Mouse (Mus musculus) adrenal gland, postnatal 36 days (tissue): Measurements from ENCODE around the gene Hmg20a. TPM values are rescaled to one million over a fixed set of nuclear protein-coding genes. Genes with fewer than 3 reads are reported as not detected.

Source experiments
- DNase-seq, 2 experiments: peaks; one replicate each; pipeline ENCODE4 v3.0.0; 2021; ENCODE audit warnings: mixed read lengths in 1 of 2
- total RNA-seq, 2 experiments: library from RNA; stranded (reverse); gene quantifications; 2 replicates each; pipeline ENCODE4 v1.2.3; 2021

Gene Hmg20a
- total RNA-seq, 2 experiments from 2014 or later: 37.8 to 38.6 TPM

DNA sequence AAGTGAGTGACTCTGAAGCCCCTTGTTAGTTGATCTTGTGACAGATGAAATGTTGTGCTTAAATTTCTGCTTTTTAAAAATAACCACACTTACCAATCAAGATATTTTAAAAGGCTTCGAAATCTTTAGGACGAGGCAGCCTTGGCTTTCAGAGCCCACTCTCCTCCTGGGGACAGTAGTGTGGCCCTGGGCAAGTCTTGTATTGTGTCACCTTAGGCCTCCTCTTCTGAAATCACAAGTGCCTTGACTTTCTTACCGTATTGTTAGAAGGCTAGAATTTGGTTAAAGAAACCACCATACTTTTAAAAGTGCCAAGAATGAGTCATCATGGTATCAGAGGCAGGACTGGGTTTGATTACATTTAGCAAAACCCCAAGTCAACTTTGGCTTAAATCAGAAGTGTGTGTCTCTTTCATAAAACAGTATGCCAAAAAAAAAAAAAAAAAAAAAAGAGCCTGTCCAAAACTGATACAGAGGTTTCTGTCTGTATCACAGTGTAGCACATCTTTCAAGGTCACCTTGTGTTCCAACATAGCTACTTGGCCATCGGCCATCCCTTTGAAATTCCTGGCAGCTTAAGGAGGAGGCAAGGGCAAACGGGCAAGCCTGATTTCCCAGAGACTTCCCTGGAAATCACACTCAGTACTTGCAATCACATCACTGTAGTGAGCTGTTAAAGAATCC is 78.9 kb downstream of the Hmg20a start:
- DNase-seq: peak; percentile 88 to 90

GRCm38 (mm10) chr9:56499324-56500067 is 81.1 kb downstream of the Hmg20a start:
- DNase-seq: no peak

GRCm38 (mm10) chr9:56500893-56501590 is 82.6 kb downstream of the Hmg20a start:
- DNase-seq: no peak

GRCm38 (mm10) chr9:56501721-56502542 is 83.5 kb downstream of the Hmg20a start:
- DNase-seq: peak; percentile 53 to 66

DNA sequence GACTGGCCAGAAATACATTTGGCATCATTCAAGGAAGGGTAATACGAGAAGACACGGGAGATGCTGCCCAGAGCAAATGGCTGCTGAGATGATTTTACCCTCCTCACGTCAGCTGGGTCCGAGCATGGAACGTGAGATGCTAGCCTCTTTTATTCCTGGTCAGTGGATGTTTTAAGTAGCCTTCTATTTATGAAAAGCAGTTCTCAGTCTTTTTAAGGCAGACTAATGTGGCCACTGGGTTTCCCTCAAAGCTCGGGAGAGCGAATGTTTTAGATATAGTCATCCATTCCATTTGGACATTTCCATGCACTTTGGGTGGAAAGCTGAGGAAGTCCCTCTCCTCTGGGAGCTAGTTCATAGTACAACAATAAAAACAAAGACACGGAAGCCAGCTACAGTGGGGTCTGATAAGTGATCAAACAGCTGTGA is 84.1 kb downstream of the Hmg20a start:
- DNase-seq: no peak

GRCm38 (mm10) chr9:56503621-56504500 is 85.5 kb downstream of the Hmg20a start:
- no peak for DNase-seq

GRCm38 (mm10) chr9:56504511-56504910 is 86.1 kb downstream of the Hmg20a start:
- no peak for DNase-seq

GRCm38 (mm10) chr9:56505083-56505792 is 86.8 kb downstream of the Hmg20a start:
- DNase-seq: peak; percentile 64 to 67

GRCm38 (mm10) chr9:56505793-56506755 is 87.7 kb downstream of the Hmg20a start:
- peak; percentile 93 to 95 for DNase-seq

- DNase-seq: peak; percentile 35 to 48
Observed at GRCm38 (mm10) chr9:56506931-56507681, 88.7 kb downstream of the Hmg20a start.

GRCm38 (mm10) chr9:56507682-56508061 is 89.3 kb downstream of the Hmg20a start:
- DNase-seq: no peak

DNA sequence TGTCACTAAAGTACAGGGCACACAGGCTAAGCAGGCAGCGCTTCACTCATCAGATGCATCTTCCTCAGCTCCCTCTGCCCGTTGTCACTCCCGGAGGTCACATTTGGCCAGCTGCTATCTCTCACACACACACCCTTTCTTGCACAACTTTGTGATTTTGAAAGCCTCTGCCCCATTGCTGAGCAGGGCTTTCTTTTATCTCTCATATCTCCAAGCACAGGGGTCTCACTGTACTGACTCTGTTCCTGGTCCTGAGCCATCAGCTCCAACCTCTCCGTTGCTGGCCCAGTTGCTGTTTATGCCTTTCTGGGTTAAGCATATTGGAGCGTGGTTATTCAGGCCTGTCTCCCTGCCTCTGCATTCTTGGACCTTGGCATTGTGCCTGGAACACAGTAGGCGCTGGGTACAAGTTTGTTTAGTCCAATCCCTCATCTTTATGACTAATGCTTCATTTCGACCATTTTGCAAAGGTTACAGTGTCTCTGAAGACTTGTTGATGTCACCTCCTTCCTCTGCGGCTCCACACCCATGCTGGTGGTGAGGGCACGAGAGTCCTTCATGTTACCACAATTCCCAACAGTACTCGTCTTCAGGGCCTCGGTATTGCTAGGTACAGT is 90.5 kb downstream of the Hmg20a start:
- peak; percentile 83 to 85 for DNase-seq

DNA sequence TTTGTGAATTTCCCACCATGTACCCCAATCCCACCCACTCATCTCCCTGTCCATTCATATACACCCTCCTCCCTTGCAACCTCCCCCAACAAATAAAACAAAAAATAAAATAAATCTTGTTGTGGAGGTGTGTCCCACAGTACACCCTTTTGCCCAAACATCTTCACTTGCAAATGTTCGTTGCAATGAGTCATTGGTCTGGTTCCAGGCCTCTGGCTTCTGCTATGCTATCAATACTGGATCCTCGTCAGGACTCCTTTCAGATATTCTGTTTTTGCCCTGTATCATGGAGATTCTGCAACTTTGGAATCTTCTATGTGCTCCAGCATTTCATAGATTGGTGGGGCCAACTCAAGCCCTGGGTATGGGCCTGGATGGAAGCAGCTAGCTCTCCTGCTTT is 91.9 kb downstream of the Hmg20a start:
- no peak for DNase-seq

GRCm38 (mm10) chr9:56512486-56512885 is 94.1 kb downstream of the Hmg20a start:
- DNase-seq: no peak

GRCm38 (mm10) chr9:56515110-56515509 is 96.7 kb downstream of the Hmg20a start:
- no peak for DNase-seq

DNA sequence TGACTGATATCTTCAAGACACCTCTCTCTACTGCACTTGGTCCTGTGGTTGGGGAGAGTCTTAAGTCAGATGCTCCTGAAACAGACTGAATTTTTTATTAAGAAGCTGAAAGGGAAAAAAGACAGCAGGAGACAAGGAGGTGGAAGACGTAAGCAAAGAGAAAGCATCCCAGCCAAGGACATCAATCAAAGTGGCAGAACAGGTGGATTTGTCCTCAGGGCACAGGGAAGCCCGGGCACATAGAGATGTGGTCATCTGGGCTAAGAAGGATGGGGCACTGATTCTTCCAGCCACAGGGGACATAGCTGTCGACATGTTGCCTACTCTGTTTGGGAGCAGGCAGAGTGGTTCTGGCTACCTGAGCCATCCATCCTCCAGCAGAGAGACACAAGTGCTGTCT is 97.8 kb downstream of the Hmg20a start:
- DNase-seq: no peak

GRCm38 (mm10) chr9:56516692-56517263 is 98.4 kb downstream of the Hmg20a start:
- peak; percentile 28 to 61 for DNase-seq

DNA sequence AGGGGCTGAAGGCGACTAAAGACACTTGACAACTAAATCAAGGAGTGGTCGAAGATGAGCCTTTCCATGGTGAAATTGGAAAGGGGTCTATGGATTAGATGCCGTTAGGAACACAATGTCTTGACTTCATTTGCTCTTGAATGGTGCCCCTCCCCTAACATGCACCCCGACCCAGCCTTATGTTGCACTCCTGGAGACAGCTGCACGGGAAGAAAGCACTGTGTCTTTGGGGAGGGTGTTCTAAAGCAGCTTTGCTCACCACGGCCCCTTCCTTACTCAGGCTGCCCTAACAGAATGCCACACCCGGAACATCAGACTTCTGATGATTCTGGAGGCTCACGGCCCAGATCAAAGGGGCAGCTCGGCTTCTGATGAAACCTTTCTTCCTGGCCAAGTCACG is 103.9 kb downstream of the Hmg20a start:
- DNase-seq: no peak
